Mouse (Mus musculus): Measurements from ENCODE around the gene Gm17349.

Gm17349 gene

GRCm38 (mm10) chr15:99699715-99700114, 5.6 kb downstream of the Gm17349 start:
- no peak for DNase-seq (ENCODE audit: low spot score)

GRCm38 (mm10) chr15:99698533-99699085, 6.7 kb downstream of the Gm17349 start:
- no peak for DNase-seq (ENCODE audit: low spot score)

- DNase-seq (ENCODE audit: low spot score): no peak
Measured at GRCm38 (mm10) chr15:99697309-99697708, 8.0 kb downstream of the Gm17349 start.

GRCm38 (mm10) chr15:99691976-99692375, 13.3 kb downstream of the Gm17349 start:
- DNase-seq (ENCODE audit: low spot score): no peak

GRCm38 (mm10) chr15:99690924-99691323, 14.4 kb downstream of the Gm17349 start:
- no peak for DNase-seq (ENCODE audit: low spot score)

GRCm38 (mm10) chr15:99688712-99689111, 16.6 kb downstream of the Gm17349 start:
- no peak for DNase-seq (ENCODE audit: low spot score)

GRCm38 (mm10) chr15:99684156-99684555, 21.1 kb downstream of the Gm17349 start:
- no peak for DNase-seq (ENCODE audit: low spot score)

GRCm38 (mm10) chr15:99682880-99683279, 22.4 kb downstream of the Gm17349 start:
- no peak for DNase-seq (ENCODE audit: low spot score)

GRCm38 (mm10) chr15:99679008-99679407, 26.3 kb downstream of the Gm17349 start:
- DNase-seq (ENCODE audit: low spot score): no peak

GRCm38 (mm10) chr15:99678063-99678800, 27.1 kb downstream of the Gm17349 start:
- DNase-seq (ENCODE audit: low spot score): no peak

GRCm38 (mm10) chr15:99677089-99677488, 28.2 kb downstream of the Gm17349 start:
- no peak for DNase-seq (ENCODE audit: low spot score)

- no peak for DNase-seq (ENCODE audit: low spot score)
Measured at GRCm38 (mm10) chr15:99674866-99675265, 30.4 kb downstream of the Gm17349 start.

GRCm38 (mm10) chr15:99671783-99672182, 33.5 kb downstream of the Gm17349 start:
- no peak for DNase-seq (ENCODE audit: low spot score)

GRCm38 (mm10) chr15:99670964-99671670, 34.2 kb downstream of the Gm17349 start:
- DNase-seq (ENCODE audit: low spot score): no peak

- no peak for DNase-seq (ENCODE audit: low spot score)
Measured at GRCm38 (mm10) chr15:99670154-99670821, 35.0 kb downstream of the Gm17349 start, which contains the start of gene Asic1. Asic1 (plus strand) TSS chr15:99670368.

- no peak for DNase-seq (ENCODE audit: low spot score)
Measured at GRCm38 (mm10) chr15:99669392-99669791, 35.9 kb downstream of the Gm17349 start.

- peak; percentile 72 for DNase-seq (ENCODE audit: low spot score)
Measured at GRCm38 (mm10) chr15:99668881-99669280, 36.4 kb downstream of the Gm17349 start.

- no peak for DNase-seq (ENCODE audit: low spot score)
Measured at GRCm38 (mm10) chr15:99667544-99667943, 37.7 kb downstream of the Gm17349 start.

- no peak for DNase-seq (ENCODE audit: low spot score)
Measured at GRCm38 (mm10) chr15:99664600-99665451, 40.5 kb downstream of the Gm17349 start.

GRCm38 (mm10) chr15:99663964-99664599, 41.2 kb downstream of the Gm17349 start:
- DNase-seq (ENCODE audit: low spot score): no peak

- no peak for DNase-seq (ENCODE audit: low spot score)
Measured at GRCm38 (mm10) chr15:99662371-99662770, 42.9 kb downstream of the Gm17349 start.
